Mouse (Mus musculus): ENCODE data around the gene Olfr414.

The Olfr414 gene

GRCm38 (mm10) chr1:174423764-174424163, at the start of gene Olfr414:
TSS of gene Olfr414 (plus strand) at chr1:174424064.
- in situ Hi-C loops (cut with MboI; ENCODE audit: unreplicated experiment in 2 of 2): no loop called here

GRCm38 (mm10) chr1:174390746-174391145, 33.1 kb upstream of the Olfr414 start, which contains the start of gene Olfr248:
TSS of gene Olfr248 (plus strand) at chr1:174391046.
- in situ Hi-C loops (cut with MboI; ENCODE audit: unreplicated experiment in 2 of 2): no loop called here

GRCm38 (mm10) chr1:174422959-174423358, 905 bp upstream of the Olfr414 start:
- in situ Hi-C loops (cut with MboI; ENCODE audit: unreplicated experiment in 2 of 2): no loop called here

DNA sequence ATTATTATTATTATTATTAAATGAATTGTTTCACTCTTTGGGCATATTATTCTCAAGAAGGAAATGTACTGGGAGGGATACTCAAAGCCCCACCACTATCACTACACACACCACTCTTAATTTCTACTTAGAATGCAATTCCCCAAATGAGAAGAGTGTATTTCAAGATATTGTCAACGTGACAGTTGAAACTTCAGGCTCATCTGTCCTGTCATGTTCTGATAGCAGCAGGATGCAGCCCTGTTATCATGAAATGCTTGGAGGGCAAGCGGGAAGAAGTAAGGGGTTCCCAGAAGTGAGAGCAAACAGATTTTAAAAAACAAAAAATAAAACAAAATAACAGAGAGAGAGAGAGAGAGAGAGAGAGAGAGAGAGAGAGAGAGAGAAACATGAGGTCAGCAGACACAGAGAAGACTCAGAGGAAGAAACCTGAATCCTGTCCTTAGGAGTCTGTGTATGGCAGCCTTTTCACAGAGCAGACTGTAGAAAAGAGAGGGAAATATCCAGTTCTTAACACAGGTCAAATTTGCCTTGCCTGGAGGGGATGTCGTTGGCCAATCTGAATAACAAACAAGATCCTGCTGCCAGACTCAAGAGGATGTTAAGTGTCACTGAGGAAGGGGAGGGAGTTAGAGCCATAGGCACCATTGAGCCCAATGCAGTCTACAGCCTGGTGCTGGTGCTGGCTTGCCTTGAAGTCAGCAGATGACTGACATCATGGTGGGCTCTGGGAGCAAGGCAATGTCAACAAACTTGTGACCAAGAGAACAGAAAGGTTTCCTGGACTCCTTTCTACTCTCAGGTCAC, 2.5 kb downstream of the Olfr414 start:
- in situ Hi-C loops (cut with MboI; ENCODE audit: unreplicated experiment in 2 of 2): loop anchor here (25.0 kb wide), 1 partner anchor 464 kb away; no protein-coding TSS in a partner anchor

GRCm38 (mm10) chr1:174427402-174427801, 3.5 kb downstream of the Olfr414 start:
- in situ Hi-C loops (cut with MboI; ENCODE audit: unreplicated experiment in 2 of 2): loop anchor here (25.0 kb wide), 1 partner anchor 465 kb away; no protein-coding TSS in a partner anchor

DNA sequence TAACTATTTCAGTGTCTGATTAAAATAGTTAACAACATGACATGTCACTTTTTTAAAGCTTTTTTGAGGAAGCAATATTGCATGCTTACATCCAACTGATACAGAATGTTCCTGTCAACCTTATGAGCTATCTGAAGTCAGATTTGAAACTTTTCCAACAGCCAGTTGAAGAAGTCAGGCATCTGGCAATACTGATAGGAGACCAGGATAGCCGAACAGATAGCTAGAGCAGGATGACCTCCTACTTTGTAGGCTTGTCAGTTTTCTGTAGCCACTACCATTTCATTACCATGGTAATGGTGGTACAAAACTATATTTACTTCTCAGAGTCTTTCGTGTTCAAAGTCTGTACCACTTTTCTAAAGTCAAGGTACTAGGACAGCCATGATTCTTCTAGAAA, 4.5 kb downstream of the Olfr414 start:
- in situ Hi-C loops (cut with MboI; ENCODE audit: unreplicated experiment in 2 of 2): loop anchor here (25.0 kb wide), 1 partner anchor 466 kb away; no protein-coding TSS in a partner anchor

DNA sequence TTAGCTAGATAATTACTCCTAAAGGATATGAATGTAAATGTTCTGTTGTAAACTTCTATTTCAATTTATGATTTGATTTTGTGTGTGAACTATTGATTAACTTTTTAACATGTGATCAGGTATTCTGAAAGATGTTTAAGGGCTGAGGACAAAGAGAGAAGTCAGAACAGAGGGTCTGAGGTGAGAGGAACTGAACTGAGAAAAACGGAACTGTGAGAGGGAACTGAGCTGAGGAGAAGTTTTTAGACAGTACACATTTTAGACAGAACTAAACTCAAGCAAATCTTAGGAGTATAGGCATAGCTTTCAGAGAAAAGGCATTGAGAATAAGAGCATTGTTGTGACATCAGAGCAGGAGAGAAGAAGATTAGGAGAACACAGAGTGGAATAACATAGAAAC, 10.3 kb downstream of the Olfr414 start:
- in situ Hi-C loops (cut with MboI; ENCODE audit: unreplicated experiment in 2 of 2): loop anchor here (25.0 kb wide), 1 partner anchor 472 kb away; no protein-coding TSS in a partner anchor

DNA sequence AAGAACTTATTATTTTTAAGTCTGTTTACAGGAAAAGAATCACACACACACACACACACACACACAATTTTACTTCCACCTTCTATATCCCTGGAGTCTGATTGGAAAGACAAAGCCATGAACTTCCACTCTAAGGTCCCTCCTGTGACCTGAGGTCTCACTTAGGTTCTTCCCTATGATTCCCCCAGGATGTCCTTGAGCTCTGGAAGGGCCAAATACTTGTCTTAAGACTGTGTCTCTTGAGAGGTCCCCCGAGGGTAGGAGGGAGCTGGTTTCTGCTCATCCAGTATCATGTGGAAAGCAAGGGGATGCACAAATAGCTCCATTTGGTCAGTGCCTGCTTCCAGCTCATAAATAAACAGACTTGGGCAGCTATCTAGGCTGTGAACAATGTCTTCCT, 17.9 kb downstream of the Olfr414 start, which contains the start of gene Olfr220:
Gene Olfr220 (plus strand): TSS at position 301 of the 400 bp plus-strand sequence.
- in situ Hi-C loops (cut with MboI; ENCODE audit: unreplicated experiment in 2 of 2): loop anchor here (25.0 kb wide), 1 partner anchor 479 kb away; no protein-coding TSS in a partner anchor

- in situ Hi-C loops (cut with MboI; ENCODE audit: unreplicated experiment in 2 of 2): loop anchor here in 1 of 2 experiments (25.0 kb wide), 1 partner anchor 1818 kb away; the partner anchor contains the start of gene Dusp23
These were observed 31.2 kb downstream of the Olfr414 start for GRCm38 (mm10) chr1:174455100-174455499.

- in situ Hi-C loops (cut with MboI; ENCODE audit: unreplicated experiment in 2 of 2): loop anchor here (5.0 to 25.0 kb wide), 7 partner anchors 608 to 1828 kb away; partner anchors contain the start of genes Dusp23 (in 1 of the 2) and Ifi209 (in 1 of the 2)
These were observed 41.5 kb downstream of the Olfr414 start for GRCm38 (mm10) chr1:174465385-174465784.

- in situ Hi-C loops (cut with MboI; ENCODE audit: unreplicated experiment in 2 of 2): loop anchor here (5.0 to 25.0 kb wide), 7 partner anchors 609 to 1829 kb away; partner anchors contain the start of genes Dusp23 (in 1 of the 2) and Ifi209 (in 1 of the 2)
These were observed 42.4 kb downstream of the Olfr414 start for GRCm38 (mm10) chr1:174466240-174466639.

DNA sequence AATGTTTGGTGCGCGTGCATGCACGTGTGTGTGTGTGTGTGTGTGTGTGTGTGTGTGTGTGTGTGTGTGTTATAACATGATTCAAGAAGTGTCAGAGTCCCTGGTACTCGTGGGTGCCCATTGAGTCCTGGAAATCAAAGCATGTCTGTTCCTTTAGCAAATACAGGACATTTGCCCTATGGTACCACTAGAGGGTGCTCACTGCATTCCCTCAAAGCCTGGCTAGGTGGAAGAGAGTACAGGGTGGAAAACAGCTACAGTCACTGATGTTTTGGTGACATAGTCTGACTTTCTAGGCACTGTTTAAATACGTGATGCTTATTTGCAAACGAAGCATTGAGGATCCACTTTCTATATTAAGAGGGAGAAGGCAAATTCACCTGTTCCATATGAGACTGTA, 45.9 kb downstream of the Olfr414 start:
- in situ Hi-C loops (cut with MboI; ENCODE audit: unreplicated experiment in 2 of 2): loop anchor here (5.0 to 25.0 kb wide), 8 partner anchors 83 to 1832 kb away; partner anchors contain the start of genes Dusp23 (in 1 of the 2) and Ifi209 (in 1 of the 2)

DNA sequence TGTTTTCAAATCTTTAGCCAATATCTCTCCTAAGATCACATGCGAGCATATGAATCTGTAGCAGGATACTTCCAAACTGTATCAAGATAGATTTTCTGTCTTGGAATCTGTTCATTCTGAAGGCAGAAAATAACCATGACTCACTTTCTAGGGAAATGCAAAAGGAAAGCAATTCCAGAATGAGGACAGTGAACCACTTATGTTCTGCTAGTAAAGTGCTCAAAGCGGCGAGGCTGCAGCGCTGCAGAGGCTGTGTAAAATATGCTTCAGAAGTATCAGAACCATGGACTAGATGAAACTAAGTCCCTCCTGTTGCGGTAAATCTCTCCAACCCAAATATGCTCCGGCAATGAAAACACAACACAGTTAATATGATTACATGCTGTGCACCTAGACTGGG, 58.7 kb downstream of the Olfr414 start:
- in situ Hi-C loops (cut with MboI; ENCODE audit: unreplicated experiment in 2 of 2): no loop called here
